Mouse (Mus musculus): ENCODE results near the gene Fam83f.

DNA sequence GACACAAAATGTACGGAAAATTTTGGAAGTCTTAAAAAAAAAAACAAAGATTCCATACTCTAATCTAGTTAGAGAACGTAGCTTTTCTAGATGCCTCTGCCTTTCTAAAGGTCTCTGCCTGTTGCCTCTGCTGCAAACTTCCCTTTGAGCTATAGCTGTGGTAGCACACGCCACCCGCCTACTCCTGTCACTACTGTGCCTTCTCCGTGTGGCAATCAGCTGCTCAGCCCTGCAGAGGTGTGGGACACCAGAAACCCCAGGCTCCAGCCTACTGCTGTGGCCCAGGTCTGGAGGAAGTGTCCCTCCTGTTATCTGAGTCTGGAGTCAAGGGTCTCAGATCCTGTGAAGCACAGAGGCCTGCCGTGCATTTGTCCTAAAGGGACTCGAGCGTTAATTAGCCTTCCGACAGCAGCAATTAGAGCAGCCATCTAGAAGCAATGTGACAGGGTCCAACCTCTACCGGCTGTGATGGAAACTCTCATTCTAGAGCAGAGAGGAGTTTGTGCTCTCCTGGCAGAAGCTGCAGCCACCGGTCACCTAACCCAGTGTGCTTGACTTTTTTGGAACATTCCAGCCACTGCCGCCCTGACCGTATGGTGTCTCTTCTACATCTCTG, 34.8 kb upstream of the Fam83f start:
- no peak for TF ChIP-seq CTCF (IDR thresholded peaks at IDR 0.05; ENCODE audit: low read depth)
- no peak for TF ChIP-seq EP300 (IDR thresholded peaks at IDR 0.05; ENCODE audit: low read depth)
